Mouse (Mus musculus) layer of hippocampus, adult 9-10 months (tissue): ENCODE results near the gene Lhfp.
"Not testable (repeated sequence)": the region's sequence is repeated elsewhere in the genome, so short reads cannot be mapped to it uniquely, and the experiment has no call there.

ENCODE experiments used
- DNase-seq: peaks from one replicate; pipeline ENCODE4 v3.0.0; 2022; ENCODE audit warnings: low spot score

The Lhfp gene

DNA sequence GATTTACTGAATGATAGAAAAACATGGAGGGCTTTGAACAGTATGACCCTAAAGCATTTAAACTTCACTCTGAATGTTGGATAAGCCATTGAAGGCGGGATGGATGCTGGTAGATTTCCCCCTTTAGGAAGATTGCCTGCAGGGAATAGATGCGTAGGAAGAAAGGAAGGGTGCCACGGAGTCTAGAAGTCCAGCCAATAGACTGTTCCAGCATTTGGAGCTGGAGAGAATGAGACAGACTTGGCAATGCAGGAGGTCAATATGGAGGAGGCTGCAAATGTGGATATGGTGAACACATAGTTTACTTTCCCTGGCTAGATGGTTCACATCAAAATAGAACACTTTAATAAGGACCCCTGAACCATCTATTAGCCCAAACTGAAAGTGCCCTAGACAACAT, 58.9 kb downstream of the Lhfp start:
- no peak for DNase-seq

- DNase-seq, result no peak
These were observed 59.5 kb downstream of the Lhfp start for GRCm38 (mm10) chr3:53100803-53101202.

- DNase-seq, result no peak
These were observed 60.4 kb downstream of the Lhfp start for GRCm38 (mm10) chr3:53101711-53102110.

DNA sequence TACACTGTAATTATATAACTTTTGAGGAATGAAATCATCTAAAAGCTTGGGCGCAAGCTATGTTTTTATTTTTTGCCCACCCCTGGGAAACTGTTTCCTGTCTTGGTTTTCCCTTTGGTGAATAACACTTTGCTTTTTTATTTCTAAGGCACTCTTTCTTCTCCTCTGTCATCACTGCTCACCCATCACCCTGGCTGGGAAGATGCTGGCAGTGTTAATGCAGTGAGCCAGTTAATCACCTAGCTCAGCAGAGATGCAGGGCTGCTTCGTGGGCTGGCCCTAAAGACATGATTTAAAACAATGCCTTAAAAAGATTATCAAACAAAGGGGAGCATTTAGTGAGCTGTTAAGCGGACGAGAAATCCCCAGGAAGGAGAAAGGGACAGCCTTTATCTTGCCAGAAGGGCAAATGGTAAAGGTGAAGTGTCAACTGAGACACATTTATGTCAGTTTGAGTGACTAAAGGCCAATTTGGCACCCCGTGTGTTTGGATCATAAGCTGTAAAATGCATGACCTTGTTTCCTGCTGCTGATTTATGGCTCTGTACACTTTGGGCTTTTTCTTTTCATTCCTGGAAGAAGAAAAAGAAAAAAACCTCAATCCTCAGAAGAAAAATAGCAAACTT, 60.9 kb downstream of the Lhfp start:
- DNase-seq, result no peak

DNA sequence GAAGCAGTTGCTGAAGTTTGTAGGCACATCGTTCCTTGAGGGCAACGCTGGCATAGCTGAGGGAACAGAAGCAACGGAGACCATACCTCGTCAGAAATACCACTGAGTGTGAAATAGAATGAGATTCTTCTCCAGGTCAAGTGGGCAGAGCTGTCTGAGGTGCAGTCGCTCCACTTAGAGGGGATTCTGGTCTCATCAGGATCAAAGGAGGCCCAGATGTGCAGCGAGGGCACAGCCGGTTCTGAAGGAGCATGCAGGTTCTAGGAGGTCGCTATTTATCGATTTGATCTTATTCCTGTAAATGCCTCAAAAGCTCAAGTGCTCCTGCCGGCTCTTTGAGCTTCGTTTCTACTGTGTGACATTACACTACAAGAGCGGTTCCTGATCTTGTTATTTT, 61.4 kb downstream of the Lhfp start:
- DNase-seq, result no peak

DNA sequence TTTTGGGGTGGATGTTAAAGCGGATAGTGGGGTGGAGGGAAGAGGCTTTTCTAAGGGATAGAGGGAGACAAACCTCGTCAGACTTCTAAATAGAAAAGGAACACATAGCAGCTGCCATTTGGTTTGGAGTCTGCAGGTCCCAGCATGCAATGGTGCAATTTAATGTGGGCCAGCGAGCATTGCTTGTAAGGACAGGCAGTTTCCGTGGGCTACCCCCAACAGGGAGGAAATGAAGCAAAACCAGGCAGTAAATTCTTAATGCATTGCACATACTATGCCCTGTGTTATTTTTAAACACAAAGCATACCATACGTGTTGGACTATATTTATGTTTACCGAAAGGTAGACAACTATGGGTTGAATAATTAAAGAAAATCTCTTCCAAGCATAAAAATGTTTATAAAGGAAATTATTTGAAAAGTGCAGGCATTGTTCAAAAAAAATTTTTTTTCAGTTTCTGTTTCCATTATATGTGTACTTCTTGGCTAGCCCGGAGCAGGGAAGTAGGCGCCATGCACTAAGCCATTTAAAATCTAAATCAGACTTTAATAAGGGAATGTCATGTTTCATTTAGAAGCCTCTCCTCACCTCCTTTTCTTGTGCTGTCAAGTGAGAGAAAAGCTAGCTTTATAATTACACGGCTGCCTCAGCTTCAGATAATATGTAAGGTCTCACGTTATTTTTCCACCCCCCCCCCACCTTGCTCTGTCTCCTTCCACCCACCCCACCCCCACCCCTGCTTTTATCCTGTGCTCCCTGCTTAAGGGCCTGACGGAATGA, 67.5 kb downstream of the Lhfp start:
- no peak for DNase-seq

DNA sequence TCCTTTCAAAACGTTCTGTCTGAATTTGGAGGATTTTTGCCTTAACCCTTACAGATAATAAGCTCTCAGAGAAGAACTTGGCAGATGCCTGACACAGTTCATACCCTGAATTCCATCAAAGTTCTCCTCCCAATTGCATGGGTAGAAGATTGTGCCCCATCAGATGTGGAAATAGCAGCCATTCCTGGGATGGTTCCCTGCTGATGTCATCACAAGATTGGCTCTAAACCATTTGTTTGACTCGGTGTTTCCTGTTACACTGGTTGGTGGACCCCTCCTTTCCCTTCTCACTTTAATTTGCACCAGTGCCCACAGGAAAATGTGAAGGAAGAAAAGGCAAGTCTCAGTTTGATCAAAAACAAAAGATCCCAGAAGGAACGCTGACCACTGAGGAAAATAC, 68.6 kb downstream of the Lhfp start:
- no peak for DNase-seq

- DNase-seq, result no peak
These were observed 70.7 kb downstream of the Lhfp start for GRCm38 (mm10) chr3:53112048-53112447.

DNA sequence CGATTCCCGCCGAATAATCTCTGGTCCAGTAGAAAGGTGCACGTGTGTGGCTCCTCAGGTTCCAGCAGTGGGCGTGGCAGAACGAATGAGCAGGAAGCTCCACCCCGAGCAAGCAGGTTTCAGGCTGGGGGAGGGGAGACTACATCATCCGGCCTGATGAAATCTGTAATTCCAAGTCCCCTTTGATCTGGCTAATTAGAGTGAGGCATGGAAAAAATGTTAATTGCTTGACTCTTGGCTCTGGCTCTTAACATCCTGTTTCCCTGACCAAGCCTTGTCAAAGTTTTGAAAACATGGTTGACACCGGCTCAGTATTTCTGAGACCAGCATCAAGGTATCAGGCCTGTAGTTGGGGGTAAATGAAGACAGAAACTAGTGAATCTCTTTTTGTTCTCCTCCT, 77.4 kb downstream of the Lhfp start:
- DNase-seq, result not testable (repeated sequence)

- no peak for DNase-seq
These were observed 78.7 kb downstream of the Lhfp start for GRCm38 (mm10) chr3:53119978-53120377.

DNA sequence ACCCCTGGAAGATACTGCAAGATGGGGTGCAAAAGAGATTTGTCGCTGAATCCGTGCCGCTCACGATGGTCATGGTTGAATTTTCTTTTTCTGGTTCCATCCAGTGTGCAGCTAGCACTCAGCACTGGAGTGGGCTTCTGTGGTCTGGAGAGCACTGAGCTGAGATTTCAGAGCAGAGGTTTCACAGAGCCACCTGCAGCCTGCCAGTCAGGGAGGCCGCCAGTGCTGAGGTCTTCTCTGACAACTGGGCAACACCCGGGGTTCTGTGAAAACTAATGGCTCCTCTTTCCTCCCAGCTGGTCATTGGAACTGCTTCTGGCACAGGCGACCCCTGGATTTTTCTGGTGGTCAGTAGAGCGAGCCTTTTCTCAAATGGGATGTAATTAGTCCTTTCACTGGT, 84.2 kb downstream of the Lhfp start:
- no peak for DNase-seq

- no peak for DNase-seq
These were observed 97.5 kb downstream of the Lhfp start for GRCm38 (mm10) chr3:53138785-53139184.

- DNase-seq, result no peak
These were observed 97.9 kb downstream of the Lhfp start for GRCm38 (mm10) chr3:53139205-53139604.

- DNase-seq, result no peak
These were observed 98.3 kb downstream of the Lhfp start for GRCm38 (mm10) chr3:53139642-53140041.

- DNase-seq, result no peak
These were observed 101.2 kb downstream of the Lhfp start for GRCm38 (mm10) chr3:53142528-53142927.

DNA sequence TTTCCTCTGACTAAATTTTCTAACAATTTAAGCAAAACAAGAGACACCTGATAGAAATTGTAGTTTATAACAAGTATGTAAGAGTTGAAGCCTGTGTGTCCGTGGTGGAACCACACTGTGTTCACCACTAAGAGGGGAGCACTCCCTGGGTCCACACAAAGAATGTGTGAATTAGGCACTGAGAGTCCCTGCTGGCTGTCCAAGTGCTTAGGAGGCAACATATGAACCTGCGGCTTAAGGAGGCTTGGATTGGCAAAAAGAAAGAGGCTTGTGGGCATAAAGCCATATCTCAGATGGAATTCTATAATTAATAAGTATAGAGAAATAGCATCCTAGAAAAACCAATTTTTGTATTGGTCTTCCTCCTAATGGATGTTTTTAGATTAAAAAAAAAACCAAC, 104.2 kb downstream of the Lhfp start:
- no peak for DNase-seq

- no peak for DNase-seq
These were observed 104.6 kb downstream of the Lhfp start for GRCm38 (mm10) chr3:53145946-53146345.

DNA sequence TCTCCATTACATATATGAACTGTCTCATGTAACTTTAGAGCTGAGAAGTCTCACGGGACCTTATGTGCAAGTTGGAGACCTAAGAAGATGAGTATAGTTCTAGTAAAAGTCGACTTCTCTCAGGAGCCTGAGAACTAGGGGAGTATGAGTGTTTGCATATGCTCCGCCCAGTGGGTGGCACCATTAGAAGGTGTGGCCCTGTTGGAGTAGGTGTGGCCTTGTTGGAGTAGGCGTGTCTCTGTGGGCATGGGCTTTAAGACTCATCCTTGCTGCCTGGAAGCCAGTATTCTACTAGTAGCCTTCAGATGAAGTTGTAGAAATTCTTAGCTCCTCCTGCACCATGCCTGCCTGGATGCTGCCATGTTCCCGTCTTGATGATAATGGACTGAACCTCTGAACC, 105.7 kb downstream of the Lhfp start:
- DNase-seq, result no peak

DNA sequence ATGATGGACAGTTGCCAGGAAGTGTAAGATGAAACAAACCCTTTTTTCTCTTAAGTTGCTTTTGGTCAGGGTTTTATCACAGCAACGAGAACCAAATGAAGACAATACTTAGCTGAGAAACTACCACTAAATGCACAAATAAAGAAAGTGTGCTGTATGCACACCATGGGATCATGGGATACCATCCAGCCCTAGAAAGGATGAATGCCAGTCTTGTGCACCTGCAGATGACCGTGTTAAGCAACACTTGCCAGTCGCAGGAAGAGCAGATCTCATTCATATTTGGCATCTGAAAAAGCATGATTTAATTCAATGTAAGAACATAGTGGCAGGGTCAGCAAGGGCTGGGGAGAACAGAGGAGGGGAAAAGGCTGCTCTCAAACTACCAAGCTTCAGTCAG, 107.4 kb downstream of the Lhfp start:
- no peak for DNase-seq

- no peak for DNase-seq
These were observed 108.4 kb downstream of the Lhfp start for GRCm38 (mm10) chr3:53149625-53150320.

GRCm38 (mm10) chr3:53151081-53151480, 109.8 kb downstream of the Lhfp start:
- no peak for DNase-seq

DNA sequence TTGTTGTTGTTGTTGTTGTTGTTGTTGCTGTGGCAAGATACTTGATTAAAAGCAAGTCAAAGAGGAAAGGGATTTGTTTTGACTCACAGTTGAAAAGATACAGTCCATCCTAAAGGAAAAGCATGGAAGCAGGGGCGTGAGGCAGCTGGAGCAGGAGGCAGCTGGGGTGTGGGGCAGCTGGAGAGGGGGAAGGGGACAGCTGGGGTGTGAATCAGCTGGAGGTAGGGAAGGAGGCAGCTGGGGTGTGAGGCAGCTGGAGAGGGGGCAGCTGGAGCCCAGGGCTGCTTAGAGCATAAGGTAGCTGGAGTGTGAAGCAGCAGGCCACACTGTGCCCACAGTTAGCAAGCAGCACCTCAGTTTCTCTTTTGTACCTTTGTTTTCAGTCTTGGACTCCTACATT, 110.3 kb downstream of the Lhfp start:
- DNase-seq, result no peak

DNA sequence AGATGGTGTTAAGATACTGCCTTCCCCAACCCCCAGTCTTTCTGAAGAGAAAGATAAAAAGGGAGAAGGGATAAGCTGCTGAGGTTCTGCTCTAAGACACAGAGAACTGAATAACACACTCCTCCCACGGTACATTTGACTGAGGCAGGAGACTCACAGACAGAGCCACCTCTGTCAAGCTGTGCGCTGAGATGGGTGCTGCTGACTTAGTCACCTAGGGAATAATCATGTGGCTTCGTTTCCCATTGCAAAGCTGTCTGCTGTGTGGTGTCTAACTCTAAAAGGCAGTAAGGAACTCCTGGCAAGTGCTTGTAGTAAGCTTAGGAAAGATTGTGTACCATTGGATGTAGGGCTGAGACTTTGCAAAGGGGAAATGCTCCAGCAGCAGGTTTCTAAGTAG, 120.6 kb downstream of the Lhfp start:
- no peak for DNase-seq
